Mouse (Mus musculus): ENCODE measurements at regions not wholly inside any gene's neighbourhood (a gene's known extent, or its start where the extent isn't known, plus 50 kb on each side); places are given as distances from the start of the nearest gene placed in this dataset.

- TF ChIP-seq MAX (IDR thresholded peaks at IDR 0.05; ENCODE audit: low read depth) (no peak), POLR2A (IDR thresholded peaks at IDR 0.05; ENCODE audit: insufficient read length, low read depth) (no peak), USF1 (IDR thresholded peaks at IDR 0.05; ENCODE audit: low read depth) (no peak), POLR2AphosphoS2 (IDR thresholded peaks at IDR 0.05; ENCODE audit: insufficient read length, low read depth) (no peak), CEBPB (IDR thresholded peaks at IDR 0.05; ENCODE audit: insufficient read depth, poor library complexity, severe bottlenecking) (no peak), MYOD1 (IDR thresholded peaks at IDR 0.05; ENCODE audit: control insufficient read depth in 1 of 3, insufficient read length in 2 of 3, low read depth in 2 of 3) (no peak), TCF12 (IDR thresholded peaks at IDR 0.05; ENCODE audit: insufficient read depth, poor library complexity, severe bottlenecking) (no peak), REST (IDR thresholded peaks at IDR 0.05; ENCODE audit: insufficient read depth, insufficient read length) (no peak), TCF3 (IDR thresholded peaks at IDR 0.05; ENCODE audit: insufficient read length, low read depth) (no peak)
These were observed 557.0 kb downstream of the Ebf1 start for GRCm38 (mm10) chr11:45174071-45174470.
